Mouse (Mus musculus): ENCODE data around the gene Ush1g. TPM values are rescaled to one million over a fixed set of nuclear protein-coding genes. Genes with fewer than 3 reads are reported as not detected.

The Ush1g gene
- polyA plus RNA-seq (2015; fragmentation: Nextera tagmentation; extraction: Ambion mirVana): not detected in 2 replicates

- Histone ChIP-seq H3K4me1 (replicated peaks; ENCODE audit: control insufficient read depth, insufficient read depth, low read length) (no peaks in the 10 kb centered on the region), H3K27me3 (ENCODE audit: control insufficient read depth, insufficient read depth, low read depth, low read length) (peaks cover 80% of the 10 kb centered on the region), H3K27ac (ENCODE audit: low read length) (no peak within 1 kb of the TSS), H3K36me3 (ENCODE audit: control insufficient read depth, insufficient read depth, low read length) (no peaks in the 10 kb centered on the region), H3K9ac (ENCODE audit: low read length) (no peak within 1 kb of the TSS), H3K9me3 (ENCODE audit: control insufficient read depth, low read length) (no peaks in the 10 kb centered on the region), H3K4me2 (ENCODE audit: low read depth, low read length) (no peak within 1 kb of the TSS), H3K4me3 (ENCODE audit: low read length) (no peak within 1 kb of the TSS)
- peak; percentile 13; the same call in 1 of the 2 replicates for ATAC-seq (ENCODE audit: low read depth)
- 5% methylated on average over 28 of the region's 35 CpGs for WGBS
Measured at GRCm38 (mm10) chr11:115321906-115322693, at the start of gene Ush1g. Ush1g (minus strand) TSS chr11:115322041.

DNA sequence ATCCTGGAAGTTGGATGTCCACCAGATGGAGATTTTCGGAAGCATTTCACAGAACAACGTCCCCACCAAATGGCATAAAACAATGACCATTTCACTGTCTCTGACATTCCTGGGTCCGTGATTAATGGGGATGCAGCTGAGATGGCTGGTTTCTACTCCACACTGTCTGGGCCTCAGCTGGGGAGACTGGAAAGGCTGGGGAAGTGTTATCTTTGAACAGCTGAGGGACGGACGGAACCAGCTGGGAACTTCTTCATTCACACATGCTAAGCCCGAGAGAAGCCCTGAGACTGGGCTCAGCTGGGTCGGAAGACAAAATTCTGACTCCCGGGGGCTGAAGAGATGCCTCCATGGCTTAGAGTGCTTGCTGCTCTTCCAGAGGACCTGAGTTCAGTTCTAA, 49.5 kb upstream of the Ush1g start:
- Histone ChIP-seq H3K9me3 (ENCODE audit: control insufficient read depth, low read length) (no peaks in the 10 kb centered on the region), H3K4me1 (replicated peaks; ENCODE audit: control insufficient read depth, insufficient read depth, low read length) (peaks cover 17% of the 10 kb centered on the region), H3K27ac (ENCODE audit: low read length) (no peak overlapping the region), H3K36me3 (ENCODE audit: control insufficient read depth, insufficient read depth, low read length) (no peaks in the 10 kb centered on the region), H3K27me3 (ENCODE audit: control insufficient read depth, insufficient read depth, low read depth, low read length) (peaks cover 26% of the 10 kb centered on the region), H3K4me3 (ENCODE audit: low read length) (no peak overlapping the region), H3K4me2 (ENCODE audit: low read depth, low read length) (no peak overlapping the region), H3K9ac (ENCODE audit: low read length) (no peak overlapping the region)
- WGBS: 47% methylated on average over 8 of the region's 8 CpGs
- ATAC-seq (ENCODE audit: low read depth): no peak

DNA sequence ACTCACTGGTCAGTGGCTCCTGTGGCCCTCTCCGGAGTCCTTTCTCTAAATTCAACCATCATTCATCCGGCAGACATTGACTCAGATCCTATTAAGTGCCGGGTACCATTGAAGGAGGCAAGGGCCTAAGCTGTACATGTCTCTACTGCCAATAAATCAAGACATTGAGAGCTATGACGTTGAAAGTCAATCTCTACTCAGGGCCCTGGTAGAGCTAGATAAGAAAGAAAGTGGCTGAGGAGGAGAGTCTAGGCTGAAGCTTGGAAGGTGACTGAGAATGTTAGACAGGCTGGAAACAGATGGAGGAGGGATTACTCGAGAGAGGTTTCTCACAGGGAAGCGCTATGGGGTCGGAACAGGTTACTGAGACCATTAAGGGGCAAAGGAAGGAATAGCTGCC, 48.5 kb upstream of the Ush1g start:
- Histone ChIP-seq H3K27ac (ENCODE audit: low read length) (no peak overlapping the region), H3K4me2 (ENCODE audit: low read depth, low read length) (no peak overlapping the region), H3K4me1 (replicated peaks; ENCODE audit: control insufficient read depth, insufficient read depth, low read length) (peaks cover 22% of the 10 kb centered on the region), H3K9me3 (ENCODE audit: control insufficient read depth, low read length) (no peaks in the 10 kb centered on the region), H3K36me3 (ENCODE audit: control insufficient read depth, insufficient read depth, low read length) (no peaks in the 10 kb centered on the region), H3K4me3 (ENCODE audit: low read length) (no peak overlapping the region), H3K27me3 (ENCODE audit: control insufficient read depth, insufficient read depth, low read depth, low read length) (peaks cover 32% of the 10 kb centered on the region), H3K9ac (ENCODE audit: low read length) (no peak overlapping the region)
- no peak for ATAC-seq (ENCODE audit: low read depth)
- 47% methylated on average over 7 of the region's 7 CpGs for WGBS

DNA sequence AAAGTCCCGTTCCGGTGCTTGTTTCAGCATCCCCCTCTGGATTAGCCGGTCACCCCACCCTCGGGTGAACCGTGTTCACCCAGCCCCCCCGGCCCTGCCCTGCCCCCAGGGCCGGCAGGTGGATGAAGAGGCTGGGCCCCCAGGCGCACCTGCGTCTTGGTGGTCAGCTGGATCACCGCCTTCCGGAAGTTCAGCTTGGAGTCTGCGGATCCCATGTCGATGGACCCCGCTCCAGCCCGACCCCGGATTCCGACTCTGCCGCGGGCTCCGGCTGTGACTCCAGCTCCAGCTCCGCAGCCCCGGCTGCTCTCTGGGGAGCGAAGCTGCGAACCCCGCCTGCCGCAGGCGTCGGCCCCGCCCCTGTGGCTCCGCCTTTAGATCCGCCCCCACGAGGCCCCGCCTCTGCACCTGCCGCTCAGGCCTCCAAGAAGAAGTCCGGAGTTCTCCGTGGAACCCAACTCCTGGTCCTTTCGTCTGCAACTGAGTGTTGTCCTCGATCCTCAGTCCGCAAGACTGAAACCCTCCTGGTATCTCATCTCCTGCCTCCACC, 45.6 kb upstream of the Ush1g start, which contains the start of gene Hid1:
TSS of gene Hid1 (minus strand) at position 362 of the 550 bp plus-strand sequence.
- Histone ChIP-seq H3K27ac (ENCODE audit: low read length) (no peak within 1 kb of the TSS), H3K4me3 (ENCODE audit: low read length) (peak within 1 kb of the TSS; percentile 52), H3K4me2 (ENCODE audit: low read depth, low read length) (peak within 1 kb of the TSS; percentile 75), H3K9ac (ENCODE audit: low read length) (peak within 1 kb of the TSS; percentile 61), H3K36me3 (ENCODE audit: control insufficient read depth, insufficient read depth, low read length) (no peaks in the 10 kb centered on the region), H3K9me3 (ENCODE audit: control insufficient read depth, low read length) (no peaks in the 10 kb centered on the region), H3K4me1 (replicated peaks; ENCODE audit: control insufficient read depth, insufficient read depth, low read length) (peaks cover 15% of the 10 kb centered on the region), H3K27me3 (ENCODE audit: control insufficient read depth, insufficient read depth, low read depth, low read length) (peaks cover 27% of the 10 kb centered on the region)
- under 1% methylated on average over 39 of the region's 39 CpGs for WGBS
- ATAC-seq (ENCODE audit: low read depth): peak; percentile 88

- no peaks in the 10 kb centered on the region for H3K9me3 ChIP-seq (ENCODE audit: control insufficient read depth, low read length)
- peak overlapping the region; percentile 61 for H3K9ac ChIP-seq (ENCODE audit: low read length)
- WGBS: 3% methylated on average over 27 of the region's 28 CpGs
- H3K4me3 ChIP-seq (ENCODE audit: low read length): peak overlapping the region; percentile 52
- ATAC-seq (ENCODE audit: low read depth): peak; percentile 37
- H3K4me2 ChIP-seq (ENCODE audit: low read depth, low read length): peak overlapping the region; percentile 75
- H3K27me3 ChIP-seq (ENCODE audit: control insufficient read depth, insufficient read depth, low read depth, low read length): peaks cover 27% of the 10 kb centered on the region
- no peak overlapping the region for H3K27ac ChIP-seq (ENCODE audit: low read length)
- H3K4me1 ChIP-seq (replicated peaks; ENCODE audit: control insufficient read depth, insufficient read depth, low read length): peaks cover 15% of the 10 kb centered on the region
- H3K36me3 ChIP-seq (ENCODE audit: control insufficient read depth, insufficient read depth, low read length): no peaks in the 10 kb centered on the region
Measured at GRCm38 (mm10) chr11:115366706-115367394, 45.0 kb upstream of the Ush1g start.

DNA sequence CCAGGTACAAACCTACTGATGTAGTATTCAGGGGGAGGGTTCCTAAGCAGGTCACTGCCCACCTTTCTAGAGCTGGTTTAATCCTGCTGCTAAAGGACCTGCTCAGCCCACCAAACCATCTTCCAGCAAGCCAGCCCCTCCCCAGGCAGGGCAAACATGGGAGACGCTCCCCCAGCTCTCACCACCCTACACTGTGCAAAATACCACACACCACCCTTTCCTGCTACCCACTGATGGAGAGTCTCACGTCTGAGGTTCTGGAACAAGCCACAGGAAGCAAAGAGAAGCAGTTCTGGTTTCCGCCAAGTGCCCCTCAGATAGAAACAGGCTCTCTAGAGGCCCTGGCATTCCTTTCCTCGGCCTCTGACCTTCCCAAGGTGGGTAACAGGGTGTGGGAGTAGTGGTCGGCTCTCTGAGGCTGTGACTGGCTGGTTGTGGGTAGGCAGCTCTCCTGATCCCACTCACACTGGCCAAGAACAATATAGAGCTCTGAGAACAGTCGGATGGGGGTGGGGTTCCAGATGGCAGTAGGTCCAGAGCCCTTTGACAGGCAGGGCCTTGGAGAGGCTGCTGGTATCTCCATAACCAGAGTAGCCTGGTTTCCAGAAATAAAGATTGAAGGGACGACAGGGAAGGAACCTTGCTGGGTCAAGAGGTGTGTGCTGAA, 44.3 kb upstream of the Ush1g start:
- Histone ChIP-seq H3K4me3 (ENCODE audit: low read length) (peak overlapping the region; percentile 52), H3K27ac (ENCODE audit: low read length) (peak overlapping the region; percentile 15), H3K27me3 (ENCODE audit: control insufficient read depth, insufficient read depth, low read depth, low read length) (peaks cover 27% of the 10 kb centered on the region), H3K4me1 (replicated peaks; ENCODE audit: control insufficient read depth, insufficient read depth, low read length) (peaks cover 15% of the 10 kb centered on the region), H3K36me3 (ENCODE audit: control insufficient read depth, insufficient read depth, low read length) (no peaks in the 10 kb centered on the region), H3K9me3 (ENCODE audit: control insufficient read depth, low read length) (no peaks in the 10 kb centered on the region), H3K4me2 (ENCODE audit: low read depth, low read length) (peak overlapping the region; percentile 75), H3K9ac (ENCODE audit: low read length) (no peak overlapping the region)
- 27% methylated on average over 7 of the region's 7 CpGs for WGBS
- ATAC-seq (ENCODE audit: low read depth): peak; percentile 15; the same call in 1 of the 2 replicates

GRCm38 (mm10) chr11:115364136-115364535, 42.3 kb upstream of the Ush1g start:
- H3K4me2 ChIP-seq (ENCODE audit: low read depth, low read length): no peak overlapping the region
- WGBS: 77% methylated on average over 3 of the region's 3 CpGs
- peak overlapping the region; percentile 51; the same call in 1 of the 2 replicates for H3K27ac ChIP-seq (ENCODE audit: low read length)
- H3K4me3 ChIP-seq (ENCODE audit: low read length): no peak overlapping the region
- H3K27me3 ChIP-seq (ENCODE audit: control insufficient read depth, insufficient read depth, low read depth, low read length): peaks cover 27% of the 10 kb centered on the region
- H3K4me1 ChIP-seq (replicated peaks; ENCODE audit: control insufficient read depth, insufficient read depth, low read length): peaks cover 23% of the 10 kb centered on the region
- no peak for ATAC-seq (ENCODE audit: low read depth)
- H3K9me3 ChIP-seq (ENCODE audit: control insufficient read depth, low read length): no peaks in the 10 kb centered on the region
- no peaks in the 10 kb centered on the region for H3K36me3 ChIP-seq (ENCODE audit: control insufficient read depth, insufficient read depth, low read length)
- H3K9ac ChIP-seq (ENCODE audit: low read length): no peak overlapping the region

DNA sequence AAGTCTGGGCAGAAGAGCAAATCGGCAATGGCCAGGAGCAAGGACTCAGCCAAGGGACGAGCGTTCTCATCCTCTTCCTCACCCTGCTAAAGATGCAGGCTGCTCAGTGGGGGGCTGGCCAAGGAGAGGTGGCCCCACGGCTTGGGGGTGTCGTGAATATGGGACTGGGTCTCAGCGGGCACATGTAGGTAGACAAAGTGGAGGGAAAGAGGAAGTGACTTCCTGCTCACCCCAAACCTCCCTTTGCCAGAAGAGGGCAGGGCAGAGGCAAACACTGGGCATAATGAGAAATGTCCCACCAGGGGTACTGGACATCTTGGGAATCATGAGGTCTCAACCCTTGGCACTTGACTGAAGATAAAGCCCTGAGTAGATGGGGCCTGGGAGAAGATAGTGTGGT, 37.9 kb upstream of the Ush1g start:
- H3K36me3 ChIP-seq (ENCODE audit: control insufficient read depth, insufficient read depth, low read length): no peaks in the 10 kb centered on the region
- H3K9ac ChIP-seq (ENCODE audit: low read length): peak overlapping the region; percentile 48
- no peaks in the 10 kb centered on the region; the same call in 1 of the 2 replicates for H3K27me3 ChIP-seq (ENCODE audit: control insufficient read depth, insufficient read depth, low read depth, low read length)
- WGBS: 66% methylated on average over 6 of the region's 6 CpGs
- no peaks in the 10 kb centered on the region for H3K9me3 ChIP-seq (ENCODE audit: control insufficient read depth, low read length)
- peak overlapping the region; percentile 84 for H3K27ac ChIP-seq (ENCODE audit: low read length)
- ATAC-seq (ENCODE audit: low read depth): no peak
- no peak overlapping the region for H3K4me2 ChIP-seq (ENCODE audit: low read depth, low read length)
- H3K4me1 ChIP-seq (replicated peaks; ENCODE audit: control insufficient read depth, insufficient read depth, low read length): peaks cover 17% of the 10 kb centered on the region
- H3K4me3 ChIP-seq (ENCODE audit: low read length): no peak overlapping the region

All from lung, embryonic 16.5 days (tissue).